Mouse (Mus musculus): ENCODE results near the gene Cdc40. TPM values are rescaled to one million over a fixed set of nuclear protein-coding genes. Genes with fewer than 3 reads are reported as not detected.

Cdc40 gene
- total RNA-seq, 2 experiments from 2014 or later: 18.4 to 21.1 TPM

- DNase-seq: no peak
- intact Hi-C loops (cut with DNase I): no loop called here
These were observed 92.7 kb downstream of the Cdc40 start for GRCm38 (mm10) chr10:40790406-40790805.

Other genes starting within 250 kb of the Cdc40 start
- gene Mettl24, start 200.0 kb downstream of the Cdc40 start, total RNA-seq (2021): 1 to 10 TPM; 1.9 to 2.3 TPM
- 1 to 10 TPM; 1.9 to 2.3 TPM for gene Wasf1, start 164 bp upstream of the Cdc40 start, total RNA-seq (2021)
- gene Gpr6, start 189.0 kb upstream of the Cdc40 start, total RNA-seq (2021): not detected